Mouse (Mus musculus) hindbrain, postnatal 0 days (tissue): ENCODE results near the gene Exoc3l2. TPM values are rescaled to one million over a fixed set of nuclear protein-coding genes. Genes with fewer than 3 reads are reported as not detected.

Source experiments
- ATAC-seq: fragments of 200-750 bp; cut with Nextera tagmentation; 2 replicates; pipeline ENCODE4 v1.8.0; 2017; ENCODE audit warnings: mild to moderate bottlenecking, moderate TSS enrichment, moderate library complexity
- DNase-seq: peaks from one replicate; pipeline ENCODE4 v3.0.0-alpha.2; 2015; ENCODE audit warnings: low spot score
- H3K27ac ChIP-seq: fragments of 300-500 bp; sonication (generic); 2 replicates; pipeline ENCODE4 v1.5.1; 2014; ENCODE audit warnings: mild to moderate bottlenecking
- H3K27me3 ChIP-seq: fragments of 300-500 bp; sonication (generic); 2 replicates; pipeline ENCODE4 v1.6.1; 2014; ENCODE audit warnings: low read length, mixed read lengths; ENCODE audit not compliant: insufficient read depth
- H3K36me3 ChIP-seq: fragments of 300-500 bp; sonication (generic); 2 replicates; pipeline ENCODE4 v1.6.1; 2014; ENCODE audit warnings: low read length, mixed read lengths; ENCODE audit not compliant: insufficient read depth
- H3K4me1 ChIP-seq: fragments of 300-500 bp; sonication (generic); 2 replicates; pipeline ENCODE4 v1.6.1; 2014; ENCODE audit warnings: antibody characterized with exemption, low read length, mixed read lengths; ENCODE audit not compliant: insufficient read depth
- H3K4me2 ChIP-seq: fragments of 300-500 bp; sonication (generic); 2 replicates; pipeline ENCODE4 v1.6.1; 2014; ENCODE audit warnings: low read depth, mild to moderate bottlenecking, low read length, moderate library complexity, mixed read lengths
- H3K4me3 ChIP-seq: fragments of 300-500 bp; sonication (generic); 2 replicates; pipeline ENCODE4 v1.5.1; 2014; ENCODE audit warnings: low read length
- H3K9ac ChIP-seq: fragments of 300-500 bp; sonication (generic); replicated peaks from 2 replicates; pipeline ENCODE4 v1.6.1; 2014; ENCODE audit warnings: mild to moderate bottlenecking, low read length, moderate library complexity, mixed read lengths
- H3K9me3 ChIP-seq: fragments of 300-500 bp; sonication (generic); 2 replicates; pipeline ENCODE4 v1.6.1; 2016; ENCODE audit warnings: low read length, mixed read lengths
- CTCF ChIP-seq: IDR thresholded peaks from 2 replicates; pipeline ENCODE4 v1.5.1; 2016; ENCODE audit warnings: antibody characterized with exemption, control low read depth, low read depth
- WGBS: fragments of 180-500 bp; shearing (Covaris S2); extraction: QIAGEN DNeasy Blood & Tissue Kit; methylation state at CpG from one replicate; pipeline ENCODE4 v1.1.7; 2014; 5-methylcytosine and 5-hydroxymethylcytosine counted together
- polyA plus RNA-seq: library from polyadenylated mRNA; unstranded; fragments of >200 nt; fragmentation: Nextera tagmentation; extraction: Ambion mirVana; gene quantifications from 2 replicates; pipeline ENCODE4 v1.2.1, GENCODE M21; 2015
- total RNA-seq: library from RNA; depleted of rRNA; stranded (reverse); fragments of >200 nt; gene quantifications from 2 replicates; pipeline ENCODE4 v1.2.3, GENCODE M21; 2014

Exoc3l2 gene
- total and polyA plus RNA-seq, 2 experiments from 2014 or later: 1.3 to 2.3 TPM

- Histone ChIP-seq H3K4me1 (no peaks in the 10 kb centered on the region), H3K36me3 (peaks cover 37% of the 10 kb centered on the region), H3K9me3 (no peaks in the 10 kb centered on the region), H3K4me3 (no peak overlapping the region), H3K4me2 (no peak overlapping the region), H3K9ac (no peak overlapping the region), H3K27me3 (peaks cover 5% of the 10 kb centered on the region; the same call in 1 of the 2 replicates), H3K27ac (no peak overlapping the region)
- no peak for TF ChIP-seq CTCF
- DNase-seq (no peak), ATAC-seq (no peak)
- WGBS: 64% methylated on average over 4 of the region's 4 CpGs
These were observed 39.1 kb upstream of the Exoc3l2 start for GRCm38 (mm10) chr7:19424051-19424450.

- no peak for TF ChIP-seq CTCF
- no peak overlapping the region for H3K4me2 ChIP-seq
These were observed 36.8 kb upstream of the Exoc3l2 start for GRCm38 (mm10) chr7:19426349-19426748.

GRCm38 (mm10) chr7:19426888-19427287, 36.2 kb upstream of the Exoc3l2 start:
- WGBS: 86% methylated on average over 6 of the region's 6 CpGs

More at GRCm38 (mm10) chr7:19426349-19426748, 36.8 kb upstream of the Exoc3l2 start:
- ATAC-seq (no peak), DNase-seq (no peak)
- H3K4me1 ChIP-seq: no peaks in the 10 kb centered on the region
- H3K4me3 ChIP-seq: no peak overlapping the region
- H3K9ac ChIP-seq: no peak overlapping the region
- H3K9me3 ChIP-seq: no peaks in the 10 kb centered on the region
- WGBS: 83% methylated on average over 6 of the region's 6 CpGs
- H3K27ac ChIP-seq: no peak overlapping the region
- H3K27me3 ChIP-seq: no peaks in the 10 kb centered on the region
- peaks cover 51% of the 10 kb centered on the region for H3K36me3 ChIP-seq

DNA sequence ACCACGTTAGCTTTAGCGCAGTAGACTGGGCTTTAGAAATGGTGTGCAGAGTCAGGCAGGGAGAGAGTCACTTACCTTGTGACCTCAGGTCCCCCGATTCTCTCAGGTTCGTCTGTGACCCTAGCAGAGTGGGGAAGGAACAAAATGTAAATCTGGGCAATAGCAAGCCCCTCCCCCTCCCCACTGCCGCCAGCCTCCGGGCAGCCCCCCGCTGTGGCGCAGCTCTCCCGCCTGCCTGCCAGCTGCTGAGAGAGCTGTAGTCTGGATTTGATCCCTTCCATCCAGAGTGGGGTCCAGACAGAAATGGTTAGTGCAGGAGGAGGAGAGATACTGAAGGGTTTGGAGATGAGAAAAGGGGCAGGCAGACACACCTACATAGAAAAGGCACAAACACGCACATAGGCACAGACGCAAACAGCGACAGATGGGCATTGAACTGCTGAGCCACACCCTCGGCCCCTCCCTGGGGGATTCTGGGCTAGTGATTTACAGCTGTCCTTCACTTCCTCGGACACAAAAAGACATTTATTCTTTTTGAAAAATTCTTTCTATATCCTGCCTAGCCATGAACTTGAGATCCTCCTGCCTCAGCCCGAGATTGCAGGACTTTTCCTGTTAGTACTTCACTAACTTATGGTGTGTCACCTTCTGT, 35.0 kb upstream of the Exoc3l2 start:
- no peak overlapping the region for H3K4me2 ChIP-seq
- ATAC-seq (no peak), DNase-seq (no peak)
- WGBS: 62% methylated on average over 15 of the region's 15 CpGs
- H3K4me3 ChIP-seq: no peak overlapping the region
- no peak overlapping the region for H3K9ac ChIP-seq
- H3K27me3 ChIP-seq: no peaks in the 10 kb centered on the region
- H3K9me3 ChIP-seq: no peaks in the 10 kb centered on the region
- H3K4me1 ChIP-seq: no peaks in the 10 kb centered on the region
- H3K36me3 ChIP-seq: peaks cover 67% of the 10 kb centered on the region
- no peak for TF ChIP-seq CTCF
- no peak overlapping the region for H3K27ac ChIP-seq

More at GRCm38 (mm10) chr7:19426888-19427287, 36.2 kb upstream of the Exoc3l2 start:
- Histone ChIP-seq H3K9ac (no peak overlapping the region), H3K4me2 (no peak overlapping the region), H3K27ac (no peak overlapping the region), H3K4me1 (no peaks in the 10 kb centered on the region), H3K9me3 (no peaks in the 10 kb centered on the region), H3K36me3 (peaks cover 56% of the 10 kb centered on the region), H3K27me3 (no peaks in the 10 kb centered on the region), H3K4me3 (no peak overlapping the region)
- peak; percentile 24 for DNase-seq
- ATAC-seq: peak; percentile 25; the same call in 1 of the 2 replicates
- TF ChIP-seq CTCF: no peak

- Histone ChIP-seq H3K27me3 (no peaks in the 10 kb centered on the region), H3K4me1 (no peaks in the 10 kb centered on the region), H3K9ac (no peak overlapping the region), H3K4me3 (no peak overlapping the region), H3K27ac (no peak overlapping the region), H3K4me2 (no peak overlapping the region), H3K9me3 (no peaks in the 10 kb centered on the region), H3K36me3 (peaks cover 81% of the 10 kb centered on the region)
- TF ChIP-seq CTCF: no peak
- WGBS: 66% methylated on average over 8 of the region's 8 CpGs
- DNase-seq (peak; percentile 71), ATAC-seq (no peak)
These were observed 33.4 kb upstream of the Exoc3l2 start for GRCm38 (mm10) chr7:19429726-19430125.

DNA sequence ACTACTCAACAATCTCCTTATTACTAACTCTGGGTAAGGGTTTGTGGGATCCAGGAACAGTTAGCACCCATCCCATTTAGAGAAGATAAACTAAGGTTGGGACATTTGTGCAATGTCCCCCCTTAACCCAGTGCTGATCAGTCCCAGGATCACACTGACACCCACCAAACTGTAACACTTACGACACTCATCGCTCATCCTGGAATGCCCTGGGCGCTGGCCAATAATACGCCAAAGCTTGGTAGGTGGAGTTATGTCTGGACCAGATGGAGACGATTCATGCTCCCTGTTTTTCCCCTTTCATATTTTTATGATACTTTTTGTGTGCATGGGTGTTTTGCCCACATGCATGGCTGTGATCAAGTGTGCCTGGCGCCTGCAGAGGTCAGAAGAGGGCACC, 32.7 kb upstream of the Exoc3l2 start:
- no peak for DNase-seq
- H3K27ac ChIP-seq: no peak overlapping the region
- no peaks in the 10 kb centered on the region for H3K4me1 ChIP-seq
- TF ChIP-seq CTCF: no peak
- H3K27me3 ChIP-seq: no peaks in the 10 kb centered on the region
- H3K9ac ChIP-seq: no peak overlapping the region
- no peaks in the 10 kb centered on the region for H3K9me3 ChIP-seq
- peaks cover 79% of the 10 kb centered on the region for H3K36me3 ChIP-seq
- 89% methylated on average over 6 of the region's 6 CpGs for WGBS
- ATAC-seq: no peak
- H3K4me3 ChIP-seq: no peak overlapping the region
- no peak overlapping the region for H3K4me2 ChIP-seq

DNA sequence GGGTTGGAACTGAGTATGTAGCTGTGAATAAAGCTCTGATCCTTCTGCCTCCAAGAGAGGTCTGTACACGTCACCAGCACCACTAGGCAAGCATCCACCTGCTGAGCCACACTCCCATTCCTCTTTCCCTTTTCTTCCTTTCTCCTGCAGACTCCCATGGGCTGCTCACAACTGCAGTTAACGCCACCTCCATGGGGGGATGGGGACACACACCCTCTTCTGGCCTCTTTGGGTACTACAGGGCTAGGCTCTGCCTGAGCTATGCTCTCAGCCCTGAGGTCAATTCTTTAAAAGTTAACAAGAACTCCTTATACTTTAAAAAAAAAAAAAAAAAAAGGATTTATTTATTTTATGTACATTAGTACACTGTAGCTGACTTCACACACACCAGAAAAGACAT, 30.7 kb upstream of the Exoc3l2 start:
- Histone ChIP-seq H3K4me3 (no peak overlapping the region), H3K36me3 (peaks cover 80% of the 10 kb centered on the region), H3K27ac (no peak overlapping the region), H3K4me1 (no peaks in the 10 kb centered on the region), H3K9ac (no peak overlapping the region), H3K27me3 (no peaks in the 10 kb centered on the region), H3K4me2 (no peak overlapping the region), H3K9me3 (no peaks in the 10 kb centered on the region)
- peak; percentile 50 for TF ChIP-seq CTCF
- 98% methylated on average over 2 of the region's 2 CpGs for WGBS
- DNase-seq (no peak), ATAC-seq (no peak)
